Mouse (Mus musculus) heart, postnatal 14 days (tissue): ENCODE data around the gene Ctnna2. TPM values are rescaled to one million over a fixed set of nuclear protein-coding genes. Genes with fewer than 3 reads are reported as not detected.
A peak's percentile ranks its signal among the peaks of the same experiment; 100 is the strongest.

Experiments
- DNase-seq, 2 experiments: peaks; one replicate each; pipeline ENCODE4 v3.0.0; 2021 to 2022
- intact Hi-C: fragments of 180-260 bp; cut with DNase I; formaldehyde crosslinking; loops from one replicate; pipeline ENCODE4 v1.15.1; 2025
- total RNA-seq, 2 experiments: library from RNA; stranded (reverse); gene quantifications; 2 replicates each; pipeline ENCODE4 v1.2.3; 2021

Ctnna2 gene
- total RNA-seq, 2 experiments from 2014 or later: 0.07 TPM; not detected in 1

GRCm38 (mm10) chr6:77209929-77210328, 769.6 kb downstream of the Ctnna2 start:
- DNase-seq: no peak
- intact Hi-C loops: no loop called here

- DNase-seq: no peak
- intact Hi-C loops: no loop called here
Observed at GRCm38 (mm10) chr6:77209183-77209582, 770.3 kb downstream of the Ctnna2 start.

- intact Hi-C loops: no loop called here
- DNase-seq: no peak
Observed at GRCm38 (mm10) chr6:77199375-77199774, 780.1 kb downstream of the Ctnna2 start.

DNA sequence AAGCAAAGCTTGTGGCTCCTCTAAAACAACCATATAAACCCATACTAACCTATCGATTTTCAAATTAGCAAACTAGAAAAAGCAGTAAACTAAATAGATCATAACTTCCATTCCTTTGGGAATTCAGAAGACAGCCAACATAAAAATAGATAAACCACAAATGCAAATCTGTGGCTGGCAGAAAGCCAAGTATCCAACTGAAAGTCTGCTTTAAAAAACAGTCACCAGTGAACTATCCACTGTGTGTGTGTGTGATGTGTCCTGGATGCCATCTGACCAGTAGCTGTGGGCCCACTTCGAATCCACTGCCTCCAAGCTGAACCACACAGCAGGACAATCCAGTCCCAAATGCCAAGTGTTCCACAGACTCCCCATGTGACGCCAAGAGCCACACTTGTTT, 782.8 kb downstream of the Ctnna2 start:
- no peak for DNase-seq
- intact Hi-C loops: no loop called here

DNA sequence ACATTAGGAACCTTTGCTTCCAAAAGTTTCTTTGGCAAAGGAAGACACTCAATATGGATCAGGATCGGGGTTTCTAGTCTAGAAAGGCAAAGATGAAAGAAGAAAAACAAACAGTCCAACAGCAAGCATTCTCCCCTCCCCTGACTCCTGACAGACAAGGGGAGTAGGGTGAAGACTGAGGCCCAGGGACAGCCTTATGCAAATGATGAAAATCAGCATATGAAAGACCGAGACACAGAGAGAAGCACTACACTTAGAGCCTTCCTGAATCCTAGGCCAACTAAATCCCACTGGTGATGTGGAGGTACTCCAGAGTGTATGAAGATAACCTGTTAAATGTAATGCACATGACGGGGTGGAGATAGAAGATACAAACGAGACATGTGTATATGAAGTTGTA, 787.9 kb downstream of the Ctnna2 start:
- intact Hi-C loops: no loop called here
- DNase-seq: no peak

DNA sequence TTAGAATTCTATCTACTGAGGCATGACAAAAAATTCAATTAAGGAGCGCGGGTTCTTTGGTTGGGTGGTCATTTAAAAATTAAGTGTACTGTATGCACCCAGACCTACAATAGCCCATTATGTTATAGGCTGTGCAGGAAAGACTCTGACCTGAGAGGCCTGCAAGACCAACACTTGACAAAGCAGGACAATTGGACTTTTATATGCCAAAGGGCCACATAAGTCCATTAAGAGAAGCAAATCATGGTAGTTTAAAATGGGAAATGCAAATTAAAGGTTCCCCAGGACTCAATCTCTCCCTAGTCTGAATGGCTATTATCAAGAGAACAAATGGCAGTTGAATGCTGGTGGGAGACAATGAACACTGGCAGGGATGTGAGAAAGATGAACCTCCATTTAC, 790.9 kb downstream of the Ctnna2 start:
- DNase-seq: no peak
- intact Hi-C loops: no loop called here

DNA sequence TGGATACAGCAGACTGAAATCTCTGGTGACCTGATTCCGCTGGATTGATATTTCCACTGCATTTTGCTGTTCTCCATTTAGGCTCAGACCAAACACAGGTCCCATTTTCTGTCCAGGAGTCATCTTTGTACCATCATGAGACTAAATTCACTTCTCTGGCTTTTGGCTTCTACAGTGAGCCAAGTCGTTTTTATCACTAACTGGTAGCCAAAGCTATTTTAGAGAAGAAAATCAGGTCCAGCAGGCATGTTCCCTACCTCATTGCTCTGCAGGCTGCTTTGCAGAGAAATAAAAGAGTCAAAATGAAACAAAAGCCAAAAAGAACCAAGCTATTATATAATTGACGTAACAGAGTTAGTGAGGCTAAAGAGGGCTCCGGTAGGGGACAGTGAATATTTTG, 793.7 kb downstream of the Ctnna2 start:
- intact Hi-C loops: no loop called here
- DNase-seq: no peak

DNA sequence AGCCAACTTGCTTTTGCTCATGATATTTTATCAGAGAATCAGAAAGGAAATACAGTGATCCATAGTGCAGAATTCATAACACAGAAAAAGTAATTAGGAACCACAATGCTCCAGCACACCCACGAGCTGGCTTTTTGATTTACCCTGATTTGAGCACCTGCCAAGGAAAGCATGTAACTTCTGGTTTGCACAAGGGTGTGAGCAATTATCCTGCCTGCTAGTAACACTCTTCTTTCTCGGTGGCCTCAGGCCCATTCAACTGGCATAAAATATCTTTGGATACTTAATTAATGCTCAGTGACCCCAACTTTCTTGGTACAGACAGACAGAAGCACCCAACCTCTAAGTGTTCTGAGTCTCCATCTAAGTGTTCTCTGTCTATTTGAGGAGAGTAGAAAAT, 794.6 kb downstream of the Ctnna2 start:
- no peak for DNase-seq
- intact Hi-C loops: no loop called here

DNA sequence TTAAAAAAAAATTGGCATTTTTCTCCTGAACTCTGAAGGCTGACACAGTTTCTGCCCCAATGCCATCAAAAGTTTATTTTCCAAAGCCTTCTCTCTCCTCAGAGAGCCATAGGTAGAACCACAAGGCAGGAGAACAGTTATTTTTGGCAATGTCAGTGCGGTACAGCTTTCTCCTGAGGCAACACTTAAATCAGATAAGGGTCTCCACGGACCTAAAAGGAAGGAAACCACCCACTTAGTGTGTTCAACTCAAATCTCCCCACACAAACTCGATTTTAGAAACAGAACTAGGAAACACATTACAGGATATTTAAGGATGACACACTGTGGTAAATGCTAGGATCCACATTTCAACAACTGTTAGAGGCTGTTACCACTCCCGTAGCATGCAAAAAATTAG, 803.7 kb downstream of the Ctnna2 start:
- intact Hi-C loops: no loop called here
- no peak for DNase-seq

- intact Hi-C loops: no loop called here
- no peak for DNase-seq
Observed at GRCm38 (mm10) chr6:77157028-77157427, 822.5 kb downstream of the Ctnna2 start.

DNA sequence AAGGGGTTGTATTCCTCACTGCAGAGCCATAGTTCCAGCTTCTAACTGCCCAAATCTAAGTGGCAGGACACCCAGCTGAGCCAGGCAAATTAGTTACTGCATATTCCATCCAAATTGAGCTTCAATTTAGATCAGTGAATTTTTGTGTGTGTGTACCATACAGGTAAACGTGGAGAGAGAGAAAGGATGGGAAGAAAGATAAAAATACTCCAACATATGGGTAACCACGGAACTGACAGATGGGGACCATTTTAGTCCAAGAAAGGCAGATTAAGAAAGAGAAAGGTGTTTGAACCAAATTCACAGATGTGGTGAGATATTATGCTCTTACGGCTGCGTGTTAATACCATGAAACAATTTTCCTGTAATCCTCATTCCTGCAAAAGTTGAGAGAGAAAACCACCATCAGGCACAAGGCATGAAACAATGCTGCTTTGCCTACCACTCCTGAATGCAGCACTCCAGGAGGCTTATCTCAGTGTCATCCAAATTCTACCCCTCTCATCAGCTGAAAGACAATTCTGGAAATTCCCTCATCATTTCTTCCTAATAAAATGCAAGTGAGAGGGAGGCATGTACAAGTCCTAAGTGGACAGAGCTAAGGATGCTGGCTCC, 840.1 kb downstream of the Ctnna2 start:
- DNase-seq: no peak
- intact Hi-C loops: no loop called here

DNA sequence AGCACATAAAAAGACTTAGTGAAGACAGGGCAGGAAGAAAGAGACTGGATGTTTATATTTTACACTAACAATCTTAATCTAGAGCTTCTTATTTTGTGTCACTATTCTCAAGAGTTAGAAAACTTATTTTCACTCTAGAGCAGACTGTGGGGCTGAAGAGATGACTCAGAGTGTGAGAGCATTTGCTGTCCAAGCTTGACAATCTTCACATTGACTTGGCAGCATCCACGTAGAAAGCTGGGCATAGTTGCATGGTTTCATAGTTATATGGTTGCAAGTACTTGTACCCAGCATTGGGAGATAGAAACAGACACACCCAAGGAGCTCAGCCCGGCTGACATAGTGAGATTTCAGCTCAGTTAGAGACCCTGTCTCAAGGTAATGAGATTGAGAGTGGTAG, 858.6 kb downstream of the Ctnna2 start:
- no peak for DNase-seq
- intact Hi-C loops: no loop called here

DNA sequence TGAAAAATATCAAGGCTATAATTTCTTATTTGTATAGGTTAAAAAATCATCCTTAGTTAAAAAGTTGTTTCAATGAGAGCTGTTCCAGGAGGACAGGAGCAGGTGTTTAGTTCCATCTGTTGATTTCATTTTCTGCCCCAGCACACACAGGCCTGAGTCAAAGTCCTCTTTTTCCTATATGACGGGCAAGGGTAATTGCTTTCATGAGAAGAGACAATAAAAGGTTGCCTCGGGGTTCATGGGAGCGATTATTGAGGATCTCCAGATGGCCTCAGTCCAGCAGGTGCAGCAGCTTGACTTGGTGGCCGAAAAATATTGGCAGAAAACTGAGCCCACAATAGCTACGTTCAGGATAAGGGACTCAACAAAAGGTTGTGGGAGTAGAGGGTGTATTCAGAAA, 859.0 kb downstream of the Ctnna2 start:
- DNase-seq: no peak
- intact Hi-C loops: no loop called here

- no peak for DNase-seq
- intact Hi-C loops: no loop called here
Observed at GRCm38 (mm10) chr6:77109095-77109945, 870.2 kb downstream of the Ctnna2 start.

DNA sequence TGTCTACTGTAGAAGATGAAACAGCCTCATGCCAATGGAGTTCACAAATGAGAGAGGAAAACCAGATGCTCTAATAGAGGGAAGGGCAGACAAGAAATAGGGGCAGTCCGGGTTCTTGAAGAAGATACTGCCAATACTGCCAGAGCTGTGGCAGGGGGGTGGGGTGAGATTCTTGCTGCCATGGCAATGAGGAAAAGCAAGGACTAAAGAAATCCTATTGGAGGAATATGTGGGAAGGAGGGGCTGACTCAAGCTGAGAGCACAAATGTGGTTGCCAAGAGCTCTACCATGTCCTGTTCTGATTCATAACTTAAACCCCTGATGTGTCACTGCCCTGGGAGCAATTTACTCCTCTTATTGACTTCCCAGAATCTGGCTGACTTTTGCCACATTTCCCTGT, 878.5 kb downstream of the Ctnna2 start:
- intact Hi-C loops: no loop called here
- no peak for DNase-seq

DNA sequence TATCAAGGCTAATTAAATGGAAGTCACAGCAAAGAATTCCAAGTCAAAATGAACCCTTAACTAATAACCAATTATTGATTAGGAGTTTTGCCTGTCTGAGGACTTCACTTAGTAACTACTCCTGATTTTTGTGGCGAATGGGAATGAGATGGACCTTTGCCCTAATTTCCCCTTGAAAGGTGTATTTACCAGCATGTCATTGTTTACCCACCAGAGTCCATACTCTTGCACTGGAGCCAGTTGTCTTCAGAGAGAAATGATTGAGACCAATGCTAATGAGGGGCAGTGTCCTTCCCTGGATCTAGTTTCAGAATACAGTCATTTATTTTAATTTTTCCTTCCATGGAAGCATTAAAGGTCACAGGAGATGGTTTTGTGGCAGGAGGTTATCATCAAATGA, 881.0 kb downstream of the Ctnna2 start:
- DNase-seq: no peak
- intact Hi-C loops: no loop called here

GRCm38 (mm10) chr6:77075396-77076376, 903.8 kb downstream of the Ctnna2 start:
- intact Hi-C loops: no loop called here

DNA sequence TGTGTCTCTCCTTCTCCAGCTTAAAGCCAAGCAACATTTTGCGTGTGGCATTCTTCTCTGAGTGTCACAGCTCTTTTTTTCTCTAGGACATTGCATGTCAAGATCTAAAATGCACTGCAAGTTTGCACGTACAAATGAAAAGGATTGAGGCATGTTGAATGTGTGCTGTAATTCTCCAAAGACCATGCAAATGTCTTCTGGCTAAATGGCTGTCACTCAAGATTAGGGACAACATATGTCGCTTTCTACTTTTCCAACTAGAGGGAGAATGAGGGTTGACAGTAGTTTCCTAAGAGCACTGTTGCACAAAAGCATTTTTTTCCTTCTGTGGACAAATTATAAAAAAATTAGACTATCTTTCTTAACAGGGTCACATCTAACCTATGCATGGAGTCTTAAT, 909.9 kb downstream of the Ctnna2 start:
- intact Hi-C loops: no loop called here
- no peak for DNase-seq

More at GRCm38 (mm10) chr6:77075396-77076376, 903.8 kb downstream of the Ctnna2 start:
- DNase-seq: peak; percentile 1 to 2

DNA sequence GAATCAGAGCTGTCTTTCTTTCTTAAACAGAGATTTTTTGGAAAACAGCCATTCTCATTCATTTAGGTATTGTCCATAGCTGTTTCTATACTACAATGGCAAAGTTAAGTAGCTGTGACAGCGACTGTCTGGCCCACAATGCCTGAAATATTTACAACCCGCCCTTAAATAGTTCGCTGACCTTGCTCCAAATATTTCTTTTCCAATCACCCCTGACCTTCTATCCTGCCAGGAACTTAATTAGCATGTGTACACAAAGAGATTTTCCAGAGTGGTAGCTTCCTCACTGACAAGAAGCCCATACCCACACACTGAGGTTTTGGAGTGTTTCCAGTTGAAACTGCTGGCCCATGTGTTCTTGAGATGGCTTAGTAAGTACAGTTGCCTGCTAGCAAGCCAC, 928.8 kb downstream of the Ctnna2 start:
- intact Hi-C loops: no loop called here
- no peak for DNase-seq

- DNase-seq: no peak
- intact Hi-C loops: no loop called here
Observed at GRCm38 (mm10) chr6:77050193-77050592, 929.3 kb downstream of the Ctnna2 start.

GRCm38 (mm10) chr6:77047568-77047967, 931.9 kb downstream of the Ctnna2 start:
- intact Hi-C loops: no loop called here
- no peak for DNase-seq
